Mouse (Mus musculus): Measurements from ENCODE around the gene Atp4a. TPM values are rescaled to one million over a fixed set of nuclear protein-coding genes. Genes with fewer than 3 reads are reported as not detected.

Gene Atp4a
- polyA plus RNA-seq (2014; fragmentation: Illumina TruSeq; extraction: RNeasy Lipid Tissue Mini Kit (QIAGEN cat#74804); ENCODE audit: low read depth, low replicate concordance) = 6.0 TPM

DNA sequence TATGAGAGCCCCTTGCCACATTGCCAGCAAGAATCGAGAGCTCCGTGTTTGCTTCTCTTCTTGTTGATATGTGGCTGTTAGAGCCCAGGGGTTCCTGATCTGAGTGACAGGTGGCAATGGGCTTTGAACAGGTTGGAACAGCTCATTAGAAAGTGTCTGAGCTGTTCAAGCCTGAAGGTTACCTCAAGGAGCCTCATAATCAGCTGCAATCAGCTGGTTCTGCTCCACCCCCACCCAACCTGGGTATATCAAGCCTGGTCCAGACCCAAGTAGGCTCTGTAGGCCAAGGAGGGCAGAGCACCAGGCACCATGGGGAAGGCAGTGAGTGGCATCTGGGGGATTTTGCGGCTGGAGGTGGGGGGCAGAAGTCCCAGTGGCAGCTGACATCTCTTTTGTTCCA is at the start of gene Atp4a:
TSS of gene Atp4a (plus strand) at position 268 of the 400 bp plus-strand sequence.

DNA sequence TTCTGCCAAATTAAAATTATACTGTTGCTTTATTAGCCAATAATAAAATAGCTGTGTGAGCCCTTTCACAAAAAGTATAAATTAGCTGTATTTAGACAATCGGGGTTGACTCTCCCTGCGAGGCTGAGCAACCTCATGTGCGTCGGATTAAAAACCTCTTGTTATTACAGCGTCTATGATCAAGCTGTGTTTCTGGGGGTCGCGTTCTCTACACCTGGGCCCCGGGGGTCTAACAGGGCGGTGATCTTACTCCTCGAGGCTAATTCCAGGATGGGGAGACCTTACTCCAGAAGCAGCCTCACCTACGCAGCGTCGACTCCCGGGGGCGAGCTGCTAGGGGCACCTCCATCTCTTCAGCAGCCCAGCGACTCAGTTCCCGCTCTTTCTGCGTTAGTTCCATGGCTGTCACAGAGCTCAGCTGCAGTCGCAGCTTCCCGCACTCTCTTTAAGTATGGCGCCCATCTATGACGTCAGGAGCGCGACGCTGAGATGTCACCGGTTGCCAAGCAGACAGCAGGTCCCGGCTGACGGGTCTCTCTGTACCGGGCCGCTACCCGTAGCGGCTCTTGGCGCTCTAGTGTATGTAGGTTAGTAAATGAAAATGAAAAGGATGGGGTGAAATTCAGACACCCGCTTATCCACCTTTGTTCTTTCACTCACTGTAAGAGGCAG is 47.3 kb upstream of the Atp4a start, which contains the start of gene Haus5:
TSS of gene Haus5 (minus strand) at position 466 of the 672 bp plus-strand sequence.

DNA sequence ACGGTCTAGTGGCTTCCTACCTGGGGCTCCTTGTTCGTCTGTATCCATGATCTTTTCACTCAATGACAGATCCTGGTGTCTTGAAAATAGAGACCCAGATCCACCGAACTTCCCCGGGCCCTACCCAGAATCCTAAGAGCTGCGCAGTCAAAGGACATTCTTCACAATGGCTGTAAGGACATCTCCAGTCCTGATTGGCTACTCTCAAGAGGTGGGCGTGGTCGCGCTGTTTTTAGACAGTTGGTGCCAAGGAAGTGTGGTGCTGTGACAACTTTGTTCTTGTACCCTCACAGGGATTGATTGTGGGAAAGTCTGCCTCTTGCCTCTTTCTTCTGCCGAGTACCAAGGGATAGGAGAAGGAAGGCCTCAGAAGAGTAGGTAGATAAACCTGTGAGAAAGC is 40.5 kb upstream of the Atp4a start, which contains the start of gene Pmis2:
TSS of gene Pmis2 (minus strand) at position 126 of the 400 bp plus-strand sequence.

DNA sequence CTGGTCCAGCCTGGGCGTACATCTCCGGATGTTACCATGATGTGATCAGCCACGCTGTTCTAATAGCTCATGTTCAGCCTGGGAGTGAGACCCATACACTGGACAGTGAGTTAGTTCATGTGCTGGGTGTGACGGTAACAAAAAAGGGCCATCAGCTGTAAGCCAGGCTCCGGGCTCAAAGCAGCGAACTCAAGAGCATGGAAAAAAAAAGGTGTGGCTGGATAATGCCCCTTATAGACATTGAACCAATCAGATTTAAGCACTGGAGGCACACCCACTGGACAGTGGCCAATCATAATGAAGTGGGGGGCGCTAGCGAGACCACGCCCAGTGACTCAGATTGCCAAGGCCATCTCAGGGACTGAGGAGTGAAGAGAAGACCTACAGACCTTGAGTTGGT is 13.4 kb upstream of the Atp4a start, which contains the start of gene 2200002J24Rik:
TSS of gene 2200002J24Rik (plus strand) at position 338 of the 400 bp plus-strand sequence.

GRCm38 (mm10) chr7:30729396-30730063 is 17.5 kb downstream of the Atp4a start, which contains the start of gene Tmem147:
Gene Tmem147, minus strand, starts transcription at chr7:30729540.

DNA sequence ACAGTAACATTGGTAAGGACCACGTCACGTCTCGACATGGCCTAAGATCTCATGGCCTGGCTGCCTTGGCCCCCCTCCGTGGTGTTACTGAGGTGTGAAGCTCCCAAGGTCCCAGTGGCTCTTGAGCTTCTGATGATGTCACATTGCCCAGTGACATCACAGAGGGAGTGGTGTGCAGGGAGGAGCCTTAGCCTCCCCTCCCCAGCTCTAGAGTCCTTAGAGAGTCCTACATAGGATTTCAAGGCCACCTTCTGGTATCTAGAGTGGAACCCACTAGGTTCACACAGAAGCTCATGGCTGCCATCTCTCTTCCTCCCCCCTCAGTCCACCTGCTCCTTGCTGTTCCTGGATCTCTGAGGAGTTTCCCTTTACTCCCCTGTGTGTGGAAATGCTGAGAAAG is 31.6 kb downstream of the Atp4a start, which contains the start of gene Gapdhs:
TSS of gene Gapdhs (minus strand) at position 65 of the 400 bp plus-strand sequence.

DNA sequence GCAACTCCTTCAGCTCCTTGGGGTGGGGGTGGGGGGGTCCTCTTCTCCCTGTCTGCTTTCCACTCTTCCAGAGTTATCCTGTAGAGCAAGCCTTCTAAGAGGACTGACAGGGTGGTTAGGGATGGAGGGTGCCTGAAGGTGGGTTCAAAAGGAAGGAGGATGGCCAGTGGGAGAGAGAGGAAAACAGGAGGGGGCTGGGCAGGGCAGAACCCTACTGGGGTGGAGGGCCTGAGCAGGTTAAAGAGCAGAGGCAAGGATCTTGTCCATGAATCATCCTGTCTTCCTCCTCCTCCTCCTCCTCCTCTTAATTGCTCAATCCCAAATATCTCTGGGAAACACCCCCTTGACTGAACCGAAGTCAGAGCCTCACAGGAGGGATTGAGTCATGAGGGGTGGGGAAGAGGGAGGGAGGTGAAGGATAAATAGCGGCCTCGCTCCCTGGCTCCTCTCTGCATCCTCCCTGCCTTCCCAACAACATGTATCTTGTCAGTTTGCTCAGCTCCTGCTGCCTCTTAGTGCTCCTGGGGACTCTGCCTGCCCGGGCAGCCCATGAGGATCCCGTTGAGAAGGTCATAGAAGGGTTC is 39.2 kb downstream of the Atp4a start, which contains the start of gene Sbsn:
TSS of gene Sbsn (plus strand) at position 386 of the 584 bp plus-strand sequence.

DNA sequence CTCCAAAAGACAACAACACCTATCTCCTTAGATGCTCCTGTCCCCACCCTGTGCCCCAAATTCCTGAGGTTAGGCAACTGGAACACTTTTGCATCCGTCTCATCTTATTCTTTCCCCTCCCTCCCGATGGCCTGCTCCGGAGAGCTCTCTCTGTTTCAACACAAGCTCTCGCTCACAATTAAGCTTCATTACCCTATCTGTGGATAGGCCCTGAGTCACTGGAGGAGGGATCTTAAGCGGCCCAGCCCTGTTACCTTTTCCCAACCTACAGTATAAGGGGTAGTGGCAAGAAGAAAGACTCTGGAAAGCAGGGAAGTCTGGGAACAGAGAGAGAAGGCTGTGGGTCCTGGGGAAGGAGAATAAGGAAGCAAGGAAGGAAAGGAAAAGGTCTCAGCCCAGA is 51.4 kb downstream of the Atp4a start, which contains the start of gene Dmkn:
TSS of gene Dmkn (plus strand) at position 301 of the 400 bp plus-strand sequence.

Other genes starting within 250 kb of the Atp4a start
- 2.5 TPM for gene Prodh2, start 218.6 kb upstream of the Atp4a start, polyA plus RNA-seq (2014; fragmentation: Illumina TruSeq; extraction: RNeasy Lipid Tissue Mini Kit (QIAGEN cat#74804); ENCODE audit: low read depth, low replicate concordance)
- gene Arhgap33, start 177.1 kb upstream of the Atp4a start, polyA plus RNA-seq (2014; fragmentation: Illumina TruSeq; extraction: RNeasy Lipid Tissue Mini Kit (QIAGEN cat#74804); ENCODE audit: low read depth, low replicate concordance) = 0.12 TPM
- gene Hspb6, start 160.0 kb upstream of the Atp4a start, polyA plus RNA-seq (2014; fragmentation: Illumina TruSeq; extraction: RNeasy Lipid Tissue Mini Kit (QIAGEN cat#74804); ENCODE audit: low read depth, low replicate concordance) = 6.5 TPM
- gene Proser3, start 159.9 kb upstream of the Atp4a start, polyA plus RNA-seq (2014; fragmentation: Illumina TruSeq; extraction: RNeasy Lipid Tissue Mini Kit (QIAGEN cat#74804); ENCODE audit: low read depth, low replicate concordance) = 0.81 TPM
- gene Lin37, start 152.4 kb upstream of the Atp4a start, polyA plus RNA-seq (2014; fragmentation: Illumina TruSeq; extraction: RNeasy Lipid Tissue Mini Kit (QIAGEN cat#74804); ENCODE audit: low read depth, low replicate concordance) = not detected
- gene U2af1l4, start 148.9 kb upstream of the Atp4a start, polyA plus RNA-seq (2014; fragmentation: Illumina TruSeq; extraction: RNeasy Lipid Tissue Mini Kit (QIAGEN cat#74804); ENCODE audit: low read depth, low replicate concordance) = 15.9 TPM
- 2.1 TPM for gene Gm49396, start 148.9 kb upstream of the Atp4a start, polyA plus RNA-seq (2014; fragmentation: Illumina TruSeq; extraction: RNeasy Lipid Tissue Mini Kit (QIAGEN cat#74804); ENCODE audit: low read depth, low replicate concordance)
- 24.8 TPM for gene Psenen, start 148.6 kb upstream of the Atp4a start, polyA plus RNA-seq (2014; fragmentation: Illumina TruSeq; extraction: RNeasy Lipid Tissue Mini Kit (QIAGEN cat#74804); ENCODE audit: low read depth, low replicate concordance)
- not detected for gene Igflr1, start 146.8 kb upstream of the Atp4a start, polyA plus RNA-seq (2014; fragmentation: Illumina TruSeq; extraction: RNeasy Lipid Tissue Mini Kit (QIAGEN cat#74804); ENCODE audit: low read depth, low replicate concordance)
- gene Kmt2b, start 123.5 kb upstream of the Atp4a start, polyA plus RNA-seq (2014; fragmentation: Illumina TruSeq; extraction: RNeasy Lipid Tissue Mini Kit (QIAGEN cat#74804); ENCODE audit: low read depth, low replicate concordance) = 2.1 TPM
- not detected for gene Zbtb32, start 113.3 kb upstream of the Atp4a start, polyA plus RNA-seq (2014; fragmentation: Illumina TruSeq; extraction: RNeasy Lipid Tissue Mini Kit (QIAGEN cat#74804); ENCODE audit: low read depth, low replicate concordance)
- gene Upk1a, start 99.4 kb upstream of the Atp4a start, polyA plus RNA-seq (2014; fragmentation: Illumina TruSeq; extraction: RNeasy Lipid Tissue Mini Kit (QIAGEN cat#74804); ENCODE audit: low read depth, low replicate concordance) = not detected
- 1,773 TPM for gene Cox6b1, start 86.1 kb upstream of the Atp4a start, polyA plus RNA-seq (2014; fragmentation: Illumina TruSeq; extraction: RNeasy Lipid Tissue Mini Kit (QIAGEN cat#74804); ENCODE audit: low read depth, low replicate concordance)
- not detected for gene Etv2, start 76.4 kb upstream of the Atp4a start, polyA plus RNA-seq (2014; fragmentation: Illumina TruSeq; extraction: RNeasy Lipid Tissue Mini Kit (QIAGEN cat#74804); ENCODE audit: low read depth, low replicate concordance)
- gene Rbm42, start 61.9 kb upstream of the Atp4a start, polyA plus RNA-seq (2014; fragmentation: Illumina TruSeq; extraction: RNeasy Lipid Tissue Mini Kit (QIAGEN cat#74804); ENCODE audit: low read depth, low replicate concordance) = 0.40 TPM
- gene Haus5, start 47.2 kb upstream of the Atp4a start, polyA plus RNA-seq (2014; fragmentation: Illumina TruSeq; extraction: RNeasy Lipid Tissue Mini Kit (QIAGEN cat#74804); ENCODE audit: low read depth, low replicate concordance) = 1.5 TPM
- gene Pmis2, start 40.6 kb upstream of the Atp4a start, polyA plus RNA-seq (2014; fragmentation: Illumina TruSeq; extraction: RNeasy Lipid Tissue Mini Kit (QIAGEN cat#74804); ENCODE audit: low read depth, low replicate concordance) = not detected
- not detected for gene 2200002J24Rik, start 13.3 kb upstream of the Atp4a start, polyA plus RNA-seq (2014; fragmentation: Illumina TruSeq; extraction: RNeasy Lipid Tissue Mini Kit (QIAGEN cat#74804); ENCODE audit: low read depth, low replicate concordance)
- 25.1 TPM for gene Tmem147, start 17.3 kb downstream of the Atp4a start, polyA plus RNA-seq (2014; fragmentation: Illumina TruSeq; extraction: RNeasy Lipid Tissue Mini Kit (QIAGEN cat#74804); ENCODE audit: low read depth, low replicate concordance)
- gene Gapdhs, start 31.5 kb downstream of the Atp4a start, polyA plus RNA-seq (2014; fragmentation: Illumina TruSeq; extraction: RNeasy Lipid Tissue Mini Kit (QIAGEN cat#74804); ENCODE audit: low read depth, low replicate concordance) = not detected
- gene Sbsn, start 39.3 kb downstream of the Atp4a start, polyA plus RNA-seq (2014; fragmentation: Illumina TruSeq; extraction: RNeasy Lipid Tissue Mini Kit (QIAGEN cat#74804); ENCODE audit: low read depth, low replicate concordance) = 0.24 TPM
- not detected for gene Dmkn, start 51.5 kb downstream of the Atp4a start, polyA plus RNA-seq (2014; fragmentation: Illumina TruSeq; extraction: RNeasy Lipid Tissue Mini Kit (QIAGEN cat#74804); ENCODE audit: low read depth, low replicate concordance)
- gene Krtdap, start 75.7 kb downstream of the Atp4a start, polyA plus RNA-seq (2014; fragmentation: Illumina TruSeq; extraction: RNeasy Lipid Tissue Mini Kit (QIAGEN cat#74804); ENCODE audit: low read depth, low replicate concordance) = not detected
- gene Ffar2, start 111.6 kb downstream of the Atp4a start, polyA plus RNA-seq (2014; fragmentation: Illumina TruSeq; extraction: RNeasy Lipid Tissue Mini Kit (QIAGEN cat#74804); ENCODE audit: low read depth, low replicate concordance) = not detected
- not detected for gene Ffar3, start 144.0 kb downstream of the Atp4a start, polyA plus RNA-seq (2014; fragmentation: Illumina TruSeq; extraction: RNeasy Lipid Tissue Mini Kit (QIAGEN cat#74804); ENCODE audit: low read depth, low replicate concordance)
- gene Ffar1, start 149.4 kb downstream of the Atp4a start, polyA plus RNA-seq (2014; fragmentation: Illumina TruSeq; extraction: RNeasy Lipid Tissue Mini Kit (QIAGEN cat#74804); ENCODE audit: low read depth, low replicate concordance) = not detected
- gene Cd22, start 168.1 kb downstream of the Atp4a start, polyA plus RNA-seq (2014; fragmentation: Illumina TruSeq; extraction: RNeasy Lipid Tissue Mini Kit (QIAGEN cat#74804); ENCODE audit: low read depth, low replicate concordance) = not detected
- gene Mag, start 202.7 kb downstream of the Atp4a start, polyA plus RNA-seq (2014; fragmentation: Illumina TruSeq; extraction: RNeasy Lipid Tissue Mini Kit (QIAGEN cat#74804); ENCODE audit: low read depth, low replicate concordance) = not detected
- not detected for gene Hamp2, start 212.5 kb downstream of the Atp4a start, polyA plus RNA-seq (2014; fragmentation: Illumina TruSeq; extraction: RNeasy Lipid Tissue Mini Kit (QIAGEN cat#74804); ENCODE audit: low read depth, low replicate concordance)
- not detected for gene Hamp, start 231.8 kb downstream of the Atp4a start, polyA plus RNA-seq (2014; fragmentation: Illumina TruSeq; extraction: RNeasy Lipid Tissue Mini Kit (QIAGEN cat#74804); ENCODE audit: low read depth, low replicate concordance)
- gene Usf2, start 244.6 kb downstream of the Atp4a start, polyA plus RNA-seq (2014; fragmentation: Illumina TruSeq; extraction: RNeasy Lipid Tissue Mini Kit (QIAGEN cat#74804); ENCODE audit: low read depth, low replicate concordance) = 37.8 TPM

Data from kidney, adult 10 weeks (tissue).